Mouse (Mus musculus) intestine, postnatal 0 days (tissue): ENCODE data around the gene Gm29735. TPM values are rescaled to one million over a fixed set of nuclear protein-coding genes. Genes with fewer than 3 reads are reported as not detected.
A peak's percentile ranks its signal among the peaks of the same experiment; 100 is the strongest.
"Not testable (repeated sequence)": the region's sequence is repeated elsewhere in the genome, so short reads cannot be mapped to it uniquely, and the experiment has no call there.

Experiments used
- ATAC-seq: fragments of 200-750 bp; cut with Nextera tagmentation; 2 replicates; pipeline ENCODE4 v1.8.0; 2017; ENCODE audit warnings: mild to moderate bottlenecking, moderate TSS enrichment, moderate library complexity
- H3K27ac ChIP-seq: fragments of 300-500 bp; sonication (generic); 2 replicates; pipeline ENCODE4 v1.5.1; 2014; ENCODE audit warnings: mild to moderate bottlenecking, low read depth, low read length, moderate library complexity
- H3K27me3 ChIP-seq: fragments of 300-500 bp; sonication (generic); replicated peaks from 2 replicates; pipeline ENCODE4 v1.6.1; 2014; ENCODE audit warnings: low read length, mixed read lengths; ENCODE audit not compliant: control insufficient read depth, insufficient read depth
- H3K36me3 ChIP-seq: fragments of 300-500 bp; sonication (generic); 2 replicates; pipeline ENCODE4 v1.6.1; 2014; ENCODE audit warnings: mild to moderate bottlenecking, moderate library complexity; ENCODE audit not compliant: control insufficient read depth, insufficient read depth
- H3K4me1 ChIP-seq: fragments of 300-500 bp; sonication (generic); replicated peaks from 2 replicates; pipeline ENCODE4 v1.6.1; 2014; ENCODE audit warnings: antibody characterized with exemption, low read length, mixed read lengths; ENCODE audit not compliant: control insufficient read depth, insufficient read depth
- H3K4me2 ChIP-seq: fragments of 300-500 bp; sonication (generic); replicated peaks from 2 replicates; pipeline ENCODE4 v1.6.1; 2014; ENCODE audit warnings: low read depth, mild to moderate bottlenecking, moderate library complexity
- H3K4me3 ChIP-seq: fragments of 300-500 bp; sonication (generic); 2 replicates; pipeline ENCODE4 v1.5.1; 2014; ENCODE audit warnings: low read depth, low read length
- H3K9ac ChIP-seq: fragments of 300-500 bp; sonication (generic); 2 replicates; pipeline ENCODE4 v1.6.1; 2014; ENCODE audit warnings: mild to moderate bottlenecking, low read depth, low read length
- H3K9me3 ChIP-seq: fragments of 300-500 bp; sonication (generic); 2 replicates; pipeline ENCODE4 v1.6.1; 2016; ENCODE audit warnings: mixed run types; ENCODE audit not compliant: control insufficient read depth
- CTCF ChIP-seq: sonication (generic); IDR thresholded peaks from 2 replicates; pipeline ENCODE4 v1.5.1; 2016; ENCODE audit warnings: low read depth, mild to moderate bottlenecking, control low read depth, antibody characterized with exemption, moderate library complexity
- WGBS: fragments of 180-500 bp; shearing (Covaris S2); extraction: QIAGEN DNeasy Blood & Tissue Kit; methylation state at CpG from one replicate; pipeline ENCODE4 v1.1.7; 2014; 5-methylcytosine and 5-hydroxymethylcytosine counted together
- polyA plus RNA-seq: library from polyadenylated mRNA; unstranded; fragments of >200 nt; fragmentation: Nextera tagmentation; extraction: Ambion mirVana; gene quantifications from 2 replicates; pipeline ENCODE4 v1.2.1, GENCODE M21; 2015

Gene Gm29735
- polyA plus RNA-seq, 1 experiment from 2014 or later = not detected

DNA sequence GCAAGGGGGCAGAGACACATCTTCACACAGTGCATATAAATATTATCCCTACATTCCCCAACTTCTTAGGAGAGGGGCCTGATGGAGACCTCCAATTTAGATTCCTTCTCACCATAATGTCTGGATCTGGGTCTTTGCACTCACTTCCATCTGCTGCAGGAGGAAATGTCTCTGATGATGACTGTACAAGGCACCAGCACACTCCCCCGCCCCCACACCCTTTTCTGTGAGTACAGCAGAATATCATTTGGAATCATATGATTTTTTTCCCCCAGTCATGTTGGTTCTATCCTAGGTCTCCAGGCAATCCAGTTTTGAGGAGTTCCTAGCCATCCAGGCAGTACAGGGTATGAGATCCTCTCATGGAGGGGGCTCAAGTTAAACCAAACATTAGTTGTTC, 21.8 kb upstream of the Gm29735 start:
- no peak for TF ChIP-seq CTCF
- H3K4me1 ChIP-seq = no peaks in the 10 kb centered on the region
- no peak overlapping the region for H3K27ac ChIP-seq
- no peak overlapping the region for H3K4me3 ChIP-seq
- H3K9me3 ChIP-seq = no peaks in the 10 kb centered on the region
- no peak overlapping the region for H3K9ac ChIP-seq
- 94% methylated on average over 1 of the region's 1 CpGs for WGBS
- no peak for ATAC-seq
- H3K4me2 ChIP-seq = no peak overlapping the region
- H3K36me3 ChIP-seq = no peaks in the 10 kb centered on the region
- no peaks in the 10 kb centered on the region for H3K27me3 ChIP-seq

- H3K27ac ChIP-seq, H3K9ac ChIP-seq, H3K9me3 ChIP-seq, H3K4me2 ChIP-seq, H3K4me1 ChIP-seq, H3K27me3 ChIP-seq, H3K4me3 ChIP-seq, ATAC-seq, H3K36me3 ChIP-seq: not testable (repeated sequence)
Observed at GRCm38 (mm10) chr7:142175905-142176304, 19.0 kb upstream of the Gm29735 start, which contains the start of gene Krtap5-2. Gene Krtap5-2, minus strand, starts transcription at chr7:142176005.

DNA sequence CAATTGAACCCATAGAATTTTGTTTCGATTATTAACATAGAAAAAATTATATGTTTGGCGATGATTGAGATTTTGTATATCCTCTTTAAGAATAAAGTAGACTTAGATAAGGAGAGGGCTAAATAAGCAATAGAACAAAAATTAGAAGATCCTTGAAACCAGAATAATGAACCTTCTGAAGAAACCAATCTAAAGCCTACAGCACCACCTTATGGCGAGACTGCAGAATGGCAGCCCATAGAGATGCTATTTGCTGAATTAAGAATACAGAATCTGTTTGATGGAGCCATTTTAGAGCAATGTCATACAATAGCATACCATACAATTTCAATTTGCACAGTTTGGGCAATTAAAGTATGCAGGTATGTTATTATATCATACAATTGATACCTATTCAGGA, 12.9 kb upstream of the Gm29735 start:
- 50% methylated on average over 3 of the region's 3 CpGs for WGBS

DNA sequence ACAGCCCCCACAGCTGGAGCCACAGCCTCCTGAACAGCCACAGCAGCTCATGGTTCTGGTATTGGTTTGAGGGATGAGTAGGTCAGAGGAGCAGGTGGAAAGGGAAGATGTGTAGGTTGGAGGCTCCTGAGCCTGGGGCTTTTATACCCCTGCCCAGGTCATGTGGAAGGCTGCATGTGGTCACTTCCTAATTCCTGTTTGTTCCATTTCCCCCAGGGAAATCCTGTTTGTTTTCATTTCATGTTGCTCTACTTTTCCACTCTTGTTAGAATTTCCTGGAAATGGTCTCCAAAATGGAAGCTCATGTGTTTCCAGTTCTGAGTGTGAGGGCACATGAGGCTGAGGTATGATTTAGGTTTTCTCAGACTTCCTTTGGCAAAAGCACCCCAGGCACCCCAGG, 8.7 kb upstream of the Gm29735 start, which contains the start of gene Gm4553:
Gm4553 (minus strand) TSS at position 101 of the 400 bp plus-strand sequence.
- not testable (repeated sequence) for H3K4me1 ChIP-seq, H3K9me3 ChIP-seq, H3K4me2 ChIP-seq, H3K36me3 ChIP-seq, H3K9ac ChIP-seq, H3K27ac ChIP-seq, ATAC-seq, H3K4me3 ChIP-seq, H3K27me3 ChIP-seq

More for the DNA sequence above, 12.9 kb upstream of the Gm29735 start:
- Histone ChIP-seq H3K4me2 (no peak overlapping the region), H3K27me3 (0 out of 2 replicates have a peak, but pooled peaks cover 2% of the 10 kb centered on the region), H3K4me1 (no peaks in the 10 kb centered on the region), H3K9ac (no peak overlapping the region), H3K36me3 (no peaks in the 10 kb centered on the region), H3K27ac (no peak overlapping the region), H3K4me3 (no peak overlapping the region), H3K9me3 (no peaks in the 10 kb centered on the region)
- TF ChIP-seq CTCF = peak; percentile 67
- no peak for ATAC-seq

DNA sequence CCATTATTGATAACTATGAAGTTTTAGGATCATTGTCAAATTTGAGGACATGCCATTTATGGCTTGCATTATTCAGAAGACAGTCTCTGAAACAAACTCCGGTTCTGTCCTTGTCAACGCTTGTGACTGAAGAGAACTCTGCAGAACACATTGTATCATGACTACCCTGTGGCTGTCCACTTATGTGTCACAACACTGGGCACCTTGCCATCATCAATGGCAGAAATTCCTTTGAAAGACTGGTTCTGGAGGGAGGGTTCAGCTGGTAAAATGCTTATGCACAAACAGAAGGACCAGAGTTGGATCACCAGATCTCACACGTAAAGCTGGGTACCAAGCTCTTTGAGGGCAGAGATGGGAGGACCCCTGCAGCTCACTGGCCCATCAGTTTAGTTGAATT, 2.5 kb upstream of the Gm29735 start:
- Histone ChIP-seq H3K36me3 (no peaks in the 10 kb centered on the region), H3K9me3 (no peaks in the 10 kb centered on the region), H3K4me2 (no peak overlapping the region), H3K4me3 (no peak overlapping the region), H3K27me3 (no peaks in the 10 kb centered on the region), H3K9ac (no peak overlapping the region), H3K4me1 (no peaks in the 10 kb centered on the region), H3K27ac (no peak overlapping the region)
- WGBS = 91% methylated on average over 3 of the region's 3 CpGs
- TF ChIP-seq CTCF = no peak
- no peak for ATAC-seq

DNA sequence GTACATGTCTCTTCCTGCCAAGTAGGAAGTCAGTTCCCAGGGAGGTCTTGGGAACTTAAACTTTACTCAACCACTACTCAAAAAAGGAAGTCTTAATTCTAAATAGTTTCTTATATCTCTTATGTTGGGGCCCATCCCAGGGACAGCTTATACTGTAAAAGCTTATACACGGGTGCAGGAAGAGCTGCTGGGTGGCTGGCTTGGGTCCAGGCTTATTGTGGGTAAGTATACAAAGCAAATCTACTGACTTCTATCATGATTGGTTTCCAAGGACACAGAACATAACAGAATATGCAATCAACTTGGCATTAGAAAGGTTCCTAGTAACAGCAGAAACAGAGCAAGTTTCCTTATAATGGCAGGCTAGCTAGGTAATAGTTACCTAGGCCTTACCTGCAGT, 1.6 kb downstream of the Gm29735 start:
- no peak overlapping the region for H3K4me3 ChIP-seq
- H3K4me2 ChIP-seq = no peak overlapping the region
- no peak overlapping the region for H3K9ac ChIP-seq
- H3K36me3 ChIP-seq = no peaks in the 10 kb centered on the region
- no peaks in the 10 kb centered on the region for H3K4me1 ChIP-seq
- no peaks in the 10 kb centered on the region for H3K27me3 ChIP-seq
- H3K27ac ChIP-seq = no peak overlapping the region
- TF ChIP-seq CTCF = no peak
- ATAC-seq = no peak
- 21% methylated on average over 1 of the region's 1 CpGs for WGBS
- no peaks in the 10 kb centered on the region for H3K9me3 ChIP-seq

GRCm38 (mm10) chr7:142152191-142152590, 4.7 kb downstream of the Gm29735 start:
- WGBS = 72% methylated on average over 4 of the region's 4 CpGs
- Histone ChIP-seq H3K36me3 (no peaks in the 10 kb centered on the region), H3K4me3 (no peak overlapping the region), H3K4me2 (no peak overlapping the region), H3K4me1 (no peaks in the 10 kb centered on the region), H3K9me3 (no peaks in the 10 kb centered on the region), H3K27ac (no peak overlapping the region), H3K9ac (no peak overlapping the region), H3K27me3 (no peaks in the 10 kb centered on the region)
- TF ChIP-seq CTCF = no peak
- no peak for ATAC-seq
